Mouse (Mus musculus): ENCODE measurements around the gene Art4. TPM values are rescaled to one million over a fixed set of nuclear protein-coding genes. Genes with fewer than 3 reads are reported as not detected.
"Not testable (repeated sequence)": the region's sequence is repeated elsewhere in the genome, so short reads cannot be mapped to it uniquely, and the experiment has no call there.

Art4 gene
- polyA plus RNA-seq, 1 experiment from 2014 or later = 0.14 TPM

DNA sequence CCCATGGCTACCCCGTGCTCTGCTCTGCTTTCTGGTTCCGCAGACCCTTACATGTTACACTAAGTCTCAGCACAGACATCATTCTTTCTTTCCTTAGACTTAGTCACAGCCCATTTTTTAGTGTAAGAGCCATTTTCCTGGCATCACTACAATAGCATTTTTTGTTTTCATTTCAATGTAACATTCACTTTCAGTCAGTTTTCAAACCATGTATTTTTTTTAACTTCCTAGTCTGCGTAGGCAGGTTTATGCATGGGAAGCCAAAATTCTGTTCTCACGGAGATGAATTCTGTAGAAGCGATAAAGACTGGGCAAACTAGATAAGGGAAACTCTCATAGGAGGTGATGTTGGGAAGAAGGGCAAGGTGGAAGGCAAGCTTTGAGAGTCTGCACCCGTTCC lies 32.0 kb upstream of the Art4 start:
- 91% methylated on average over 6 of the region's 6 CpGs for WGBS
- no peak overlapping the region for H3K9ac ChIP-seq

DNA sequence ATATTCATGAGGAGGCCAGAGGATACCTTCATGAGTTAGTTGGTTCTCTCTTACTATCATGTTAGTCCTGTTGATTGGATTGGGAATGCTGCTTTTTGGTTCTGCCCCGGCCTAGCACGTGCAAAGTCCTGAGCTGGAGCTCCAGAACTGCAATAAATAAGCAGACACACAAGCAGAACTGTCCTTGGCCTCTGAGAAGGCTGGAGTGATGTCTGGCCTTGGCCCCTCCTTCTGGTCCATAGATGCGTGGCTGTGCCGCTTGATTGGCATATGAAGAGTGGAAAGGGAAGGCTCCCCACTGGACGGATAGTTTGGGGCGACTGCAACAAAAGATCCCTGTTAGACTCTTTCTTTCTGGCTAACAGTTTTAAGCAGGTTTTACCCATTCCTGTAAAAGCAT lies 31.5 kb upstream of the Art4 start:
- Histone ChIP-seq H3K4me2 (no peak overlapping the region), H3K9me3 (no peaks in the 10 kb centered on the region), H3K4me3 (no peak overlapping the region), H3K9ac (no peak overlapping the region), H3K27me3 (replicated peaks) (no peaks in the 10 kb centered on the region), H3K4me1 (no peaks in the 10 kb centered on the region), H3K27ac (no peak overlapping the region), H3K36me3 (replicated peaks) (no peaks in the 10 kb centered on the region)
- ATAC-seq (replicated peaks) = no peak
- WGBS = 85% methylated on average over 6 of the region's 6 CpGs

More for the DNA sequence above, 32.0 kb upstream of the Art4 start:
- Histone ChIP-seq H3K4me2 (no peak overlapping the region), H3K36me3 (replicated peaks) (no peaks in the 10 kb centered on the region), H3K4me1 (no peaks in the 10 kb centered on the region), H3K27me3 (replicated peaks) (no peaks in the 10 kb centered on the region), H3K27ac (no peak overlapping the region), H3K9me3 (no peaks in the 10 kb centered on the region), H3K4me3 (no peak overlapping the region)
- ATAC-seq (replicated peaks) = no peak

DNA sequence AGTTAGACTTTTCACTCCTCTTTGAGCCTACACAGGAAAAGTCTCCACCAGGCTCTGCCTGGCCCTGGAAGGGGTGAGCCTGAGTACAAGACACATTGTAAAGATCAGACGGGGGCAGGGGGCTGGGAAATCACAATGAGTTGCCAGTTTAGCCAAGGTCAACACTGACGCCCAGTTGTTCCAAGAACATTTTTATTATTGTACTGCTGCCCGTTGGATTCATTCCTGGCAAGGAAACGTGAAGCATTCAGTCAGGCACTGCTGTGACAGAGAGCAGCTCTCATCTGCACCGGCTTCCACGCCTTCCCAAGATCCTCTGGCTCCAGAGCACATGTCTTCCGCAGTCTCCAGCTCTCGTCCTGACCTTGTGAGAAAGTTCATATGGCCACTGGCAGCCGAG lies 30.3 kb upstream of the Art4 start:
- Histone ChIP-seq H3K4me1 (no peaks in the 10 kb centered on the region), H3K9ac (no peak overlapping the region), H3K36me3 (replicated peaks) (no peaks in the 10 kb centered on the region), H3K27me3 (replicated peaks) (no peaks in the 10 kb centered on the region), H3K4me3 (no peak overlapping the region), H3K27ac (no peak overlapping the region), H3K4me2 (no peak overlapping the region), H3K9me3 (no peaks in the 10 kb centered on the region)
- 81% methylated on average over 9 of the region's 9 CpGs for WGBS
- ATAC-seq (replicated peaks) = no peak

DNA sequence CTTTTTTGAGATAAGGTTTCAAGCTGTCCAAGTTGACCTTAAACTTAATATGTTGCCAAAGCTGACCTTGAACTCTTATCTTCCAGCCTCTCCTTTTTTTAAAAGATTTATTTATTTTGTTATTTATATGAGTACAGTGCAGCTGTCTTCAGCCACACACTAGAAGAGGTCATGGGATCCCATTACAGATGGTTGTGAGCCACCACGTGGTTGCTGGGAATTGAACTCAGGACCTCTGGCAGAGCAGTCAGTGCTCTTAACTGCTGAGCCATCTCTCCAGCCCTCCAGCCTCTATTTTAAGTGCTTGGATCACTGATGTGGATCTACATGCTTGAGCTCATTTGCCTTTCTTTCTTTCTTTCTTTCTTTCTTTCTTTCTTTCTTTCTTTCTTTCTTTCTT lies 27.2 kb upstream of the Art4 start:
- not testable (repeated sequence) for H3K36me3 ChIP-seq (replicated peaks); H3K27ac ChIP-seq; H3K9me3 ChIP-seq; H3K9ac ChIP-seq; H3K4me3 ChIP-seq; H3K27me3 ChIP-seq (replicated peaks); H3K4me1 ChIP-seq; ATAC-seq (replicated peaks); H3K4me2 ChIP-seq
- 52% methylated on average over 1 of the region's 1 CpGs for WGBS

DNA sequence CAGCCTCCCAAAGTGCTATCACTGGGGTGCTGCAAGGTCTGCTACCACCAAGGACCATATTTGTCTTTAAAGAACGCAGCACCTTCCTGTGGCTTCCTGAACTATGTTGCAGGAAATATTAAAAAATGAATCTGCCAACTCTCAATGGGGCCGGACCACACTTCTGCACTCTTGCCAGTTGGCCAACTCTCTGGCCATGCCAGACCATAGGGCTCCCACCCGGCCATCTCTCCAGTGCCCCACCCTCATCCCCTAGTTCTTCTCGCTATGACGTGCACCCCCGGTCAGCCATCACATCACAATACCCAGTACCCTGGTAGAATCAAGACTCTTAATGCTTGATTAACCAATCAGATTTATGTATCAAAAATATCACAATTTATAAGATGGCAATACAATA lies 26.4 kb upstream of the Art4 start:
- Histone ChIP-seq H3K36me3 (replicated peaks) (no peaks in the 10 kb centered on the region), H3K9me3 (no peaks in the 10 kb centered on the region), H3K4me3 (no peak overlapping the region), H3K9ac (no peak overlapping the region), H3K27ac (no peak overlapping the region), H3K4me1 (no peaks in the 10 kb centered on the region), H3K4me2 (no peak overlapping the region), H3K27me3 (replicated peaks) (no peaks in the 10 kb centered on the region)
- 93% methylated on average over 6 of the region's 6 CpGs for WGBS
- no peak for ATAC-seq (replicated peaks)

DNA sequence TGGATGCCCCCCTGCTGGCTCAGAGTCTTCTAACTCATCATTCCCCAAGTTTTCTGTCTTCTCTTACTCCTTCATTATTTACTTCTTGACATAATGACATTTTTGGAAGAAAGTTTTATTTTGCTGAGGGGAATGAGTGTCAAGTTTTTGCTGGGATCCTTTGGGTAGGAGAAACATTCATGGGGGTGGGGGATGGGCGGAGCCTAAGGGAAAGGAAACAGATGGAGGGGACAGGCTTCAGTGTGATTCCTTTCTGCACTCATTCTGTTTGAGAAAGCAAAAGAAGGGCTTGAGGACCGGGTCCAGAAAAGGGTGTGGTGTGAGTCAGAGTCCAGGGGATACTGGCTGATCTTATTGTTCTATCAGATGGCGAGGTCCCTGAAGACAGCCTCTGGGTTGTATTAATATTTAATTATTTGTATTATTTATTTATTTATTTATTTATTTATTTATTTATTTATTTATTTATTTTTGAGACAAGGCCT lies 25.9 kb upstream of the Art4 start:
- no peaks in the 10 kb centered on the region for H3K27me3 ChIP-seq (replicated peaks)
- no peak overlapping the region for H3K4me2 ChIP-seq
- H3K9me3 ChIP-seq = no peaks in the 10 kb centered on the region
- H3K4me1 ChIP-seq = no peaks in the 10 kb centered on the region
- ATAC-seq (replicated peaks) = no peak
- H3K4me3 ChIP-seq = no peak overlapping the region
- H3K27ac ChIP-seq = no peak overlapping the region
- no peak overlapping the region for H3K9ac ChIP-seq
- WGBS = 81% methylated on average over 3 of the region's 3 CpGs
- no peaks in the 10 kb centered on the region for H3K36me3 ChIP-seq (replicated peaks)

DNA sequence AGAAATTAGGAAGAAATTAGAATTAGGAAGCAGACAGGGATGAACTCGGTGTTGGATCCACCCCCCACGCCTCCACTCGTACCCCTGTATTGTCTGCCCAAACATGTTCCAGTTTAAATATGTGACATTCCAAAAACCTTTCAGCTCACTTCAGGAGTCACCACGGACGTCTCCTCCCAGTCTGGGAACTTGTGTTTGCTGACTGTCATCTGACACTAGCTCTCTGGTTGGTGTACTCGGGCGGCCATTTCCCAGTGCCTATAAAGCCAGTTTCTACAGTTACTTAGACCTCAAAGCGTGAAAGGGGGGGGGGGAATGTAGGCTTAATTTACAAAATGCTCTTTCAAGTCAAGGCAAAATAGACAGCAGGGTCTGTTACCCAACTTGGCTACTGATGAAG lies 24.1 kb upstream of the Art4 start:
- Histone ChIP-seq H3K9me3 (no peaks in the 10 kb centered on the region), H3K4me2 (no peak overlapping the region), H3K4me3 (no peak overlapping the region), H3K4me1 (no peaks in the 10 kb centered on the region), H3K27ac (no peak overlapping the region), H3K27me3 (replicated peaks) (no peaks in the 10 kb centered on the region), H3K36me3 (replicated peaks) (no peaks in the 10 kb centered on the region), H3K9ac (no peak overlapping the region)
- WGBS = 78% methylated on average over 8 of the region's 8 CpGs
- ATAC-seq (replicated peaks) = no peak

DNA sequence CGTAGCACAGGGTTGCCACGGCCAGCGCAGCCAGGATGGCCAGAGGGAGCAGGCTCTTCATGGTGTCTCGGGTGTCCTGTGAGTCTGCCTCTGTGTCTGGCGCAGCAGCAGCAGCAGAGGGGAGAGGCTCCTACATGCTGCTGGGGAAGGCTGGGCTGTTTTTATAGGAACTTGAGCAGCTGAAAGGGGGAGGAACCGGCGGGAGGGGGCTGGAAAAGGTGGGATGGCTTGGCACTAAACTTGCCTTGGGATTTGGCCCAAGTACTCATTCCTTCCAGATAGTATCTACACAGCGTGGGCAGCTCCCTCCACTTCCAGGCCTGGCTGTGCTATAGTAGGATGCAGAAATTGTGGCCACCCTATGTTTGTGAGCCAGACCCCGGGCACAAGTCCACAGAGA lies 18.1 kb upstream of the Art4 start, which contains the start of gene Mgp:
Mgp (minus strand) TSS at position 154 of the 400 bp plus-strand sequence.
- Histone ChIP-seq H3K4me3 (no peak within 1 kb of the TSS), H3K36me3 (replicated peaks) (no peaks in the 10 kb centered on the region), H3K27me3 (replicated peaks) (no peaks in the 10 kb centered on the region), H3K4me1 (no peaks in the 10 kb centered on the region; the same call in 1 of the 2 replicates), H3K9ac (no peak within 1 kb of the TSS), H3K4me2 (no peak within 1 kb of the TSS), H3K27ac (no peak within 1 kb of the TSS), H3K9me3 (no peaks in the 10 kb centered on the region)
- ATAC-seq (replicated peaks) = no peak
- 57% methylated on average over 9 of the region's 9 CpGs for WGBS

DNA sequence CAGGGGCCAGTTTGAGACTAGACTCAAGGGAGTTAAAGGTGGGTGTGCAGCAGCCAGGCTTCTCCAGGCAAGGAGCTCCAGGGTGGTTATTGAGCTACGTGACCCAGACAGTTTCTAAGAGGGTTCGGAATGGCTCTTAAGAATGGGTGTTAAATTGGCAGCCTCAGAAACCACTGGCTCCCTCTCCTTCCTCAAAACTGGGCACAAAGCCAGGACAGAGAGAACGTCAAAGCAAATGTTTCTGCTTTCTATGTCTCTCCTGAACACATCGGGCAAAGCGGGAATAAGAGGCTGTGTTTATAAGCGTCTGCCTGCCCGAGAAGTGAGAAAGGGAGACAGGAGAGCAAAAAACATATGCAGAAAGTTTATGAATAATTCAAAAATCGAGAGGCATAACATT lies 17.1 kb upstream of the Art4 start:
- no peaks in the 10 kb centered on the region for H3K27me3 ChIP-seq (replicated peaks)
- no peak overlapping the region for H3K27ac ChIP-seq
- H3K4me3 ChIP-seq = no peak overlapping the region
- no peaks in the 10 kb centered on the region; the same call in 1 of the 2 replicates for H3K4me1 ChIP-seq
- no peak for ATAC-seq (replicated peaks)
- H3K4me2 ChIP-seq = no peak overlapping the region
- 42% methylated on average over 8 of the region's 8 CpGs for WGBS
- no peak overlapping the region for H3K9ac ChIP-seq
- no peaks in the 10 kb centered on the region for H3K9me3 ChIP-seq
- no peaks in the 10 kb centered on the region for H3K36me3 ChIP-seq (replicated peaks)

DNA sequence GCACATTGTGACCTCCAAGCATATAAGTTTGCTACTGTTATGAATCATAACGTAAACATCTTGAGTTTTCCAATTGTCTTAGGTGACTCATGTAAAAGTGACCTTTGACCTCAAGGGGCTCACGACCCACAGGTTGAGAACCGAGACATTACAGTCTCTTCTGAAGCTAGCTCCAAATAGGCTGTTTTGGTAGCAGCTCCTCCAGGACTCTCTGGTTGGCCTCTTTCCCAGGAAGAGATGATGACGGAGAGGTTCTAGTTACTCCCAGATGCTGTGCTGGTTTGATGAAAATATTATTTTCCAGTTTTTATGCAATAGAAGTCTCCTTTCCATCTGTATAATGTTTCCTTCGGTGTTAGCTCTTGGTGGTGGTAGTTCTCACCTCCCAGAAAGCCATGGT lies 11.4 kb upstream of the Art4 start:
- H3K4me1 ChIP-seq = no peaks in the 10 kb centered on the region
- no peak overlapping the region for H3K27ac ChIP-seq
- no peak overlapping the region for H3K4me3 ChIP-seq
- no peak overlapping the region for H3K9ac ChIP-seq
- ATAC-seq (replicated peaks) = no peak
- no peaks in the 10 kb centered on the region for H3K9me3 ChIP-seq
- no peaks in the 10 kb centered on the region for H3K27me3 ChIP-seq (replicated peaks)
- WGBS = 85% methylated on average over 5 of the region's 5 CpGs
- H3K4me2 ChIP-seq = no peak overlapping the region
- no peaks in the 10 kb centered on the region for H3K36me3 ChIP-seq (replicated peaks)

DNA sequence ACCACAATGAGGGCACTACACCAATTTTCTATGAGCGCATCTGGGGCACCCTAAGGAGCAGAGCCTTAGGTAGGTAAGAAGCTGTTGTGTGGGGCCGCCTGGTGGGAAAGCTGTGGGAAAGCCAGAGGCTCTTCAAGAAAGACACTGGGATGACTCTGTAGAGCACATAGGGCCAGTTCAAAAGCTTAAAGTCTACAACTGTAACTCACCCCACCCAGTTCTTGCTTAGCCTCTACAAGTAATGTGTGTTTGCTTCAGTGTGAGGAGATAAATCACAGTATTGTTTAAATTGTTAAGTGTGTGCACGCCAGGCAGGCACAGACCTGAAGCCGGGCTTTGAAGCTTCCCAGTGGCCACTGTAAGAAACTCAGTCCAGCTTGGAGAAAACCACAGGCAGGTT lies 8.6 kb upstream of the Art4 start:
- H3K9me3 ChIP-seq = no peaks in the 10 kb centered on the region
- no peak for ATAC-seq (replicated peaks)
- H3K4me1 ChIP-seq = no peaks in the 10 kb centered on the region
- H3K36me3 ChIP-seq (replicated peaks) = no peaks in the 10 kb centered on the region
- H3K9ac ChIP-seq = no peak overlapping the region
- H3K4me3 ChIP-seq = no peak overlapping the region
- no peaks in the 10 kb centered on the region for H3K27me3 ChIP-seq (replicated peaks)
- WGBS = 83% methylated on average over 4 of the region's 4 CpGs
- H3K27ac ChIP-seq = no peak overlapping the region
- H3K4me2 ChIP-seq = no peak overlapping the region

DNA sequence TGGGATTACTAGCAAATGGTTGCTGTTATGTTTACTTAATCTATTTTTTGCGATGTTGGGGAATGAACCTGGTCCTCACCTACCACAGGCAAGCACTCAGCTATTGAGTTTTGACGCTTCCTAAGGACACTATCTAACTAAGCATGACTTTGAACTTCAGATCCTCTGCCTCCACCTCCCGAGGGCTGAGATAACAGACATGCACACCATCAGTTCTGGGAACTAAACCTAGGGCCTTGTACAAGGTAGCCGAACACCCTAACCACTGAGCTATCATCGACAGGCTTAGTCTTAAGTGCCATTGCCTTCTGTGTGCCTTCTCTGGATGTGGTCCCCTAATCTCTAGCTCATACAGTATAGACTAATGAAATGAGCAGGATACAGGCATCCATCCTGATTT lies 7.8 kb upstream of the Art4 start:
- H3K4me1 ChIP-seq = no peaks in the 10 kb centered on the region
- H3K4me3 ChIP-seq = no peak overlapping the region
- no peak overlapping the region for H3K4me2 ChIP-seq
- ATAC-seq (replicated peaks) = no peak
- WGBS = 92% methylated on average over 5 of the region's 5 CpGs
- no peak overlapping the region for H3K27ac ChIP-seq
- H3K9ac ChIP-seq = no peak overlapping the region
- no peaks in the 10 kb centered on the region for H3K27me3 ChIP-seq (replicated peaks)
- H3K9me3 ChIP-seq = no peaks in the 10 kb centered on the region
- no peaks in the 10 kb centered on the region for H3K36me3 ChIP-seq (replicated peaks)

DNA sequence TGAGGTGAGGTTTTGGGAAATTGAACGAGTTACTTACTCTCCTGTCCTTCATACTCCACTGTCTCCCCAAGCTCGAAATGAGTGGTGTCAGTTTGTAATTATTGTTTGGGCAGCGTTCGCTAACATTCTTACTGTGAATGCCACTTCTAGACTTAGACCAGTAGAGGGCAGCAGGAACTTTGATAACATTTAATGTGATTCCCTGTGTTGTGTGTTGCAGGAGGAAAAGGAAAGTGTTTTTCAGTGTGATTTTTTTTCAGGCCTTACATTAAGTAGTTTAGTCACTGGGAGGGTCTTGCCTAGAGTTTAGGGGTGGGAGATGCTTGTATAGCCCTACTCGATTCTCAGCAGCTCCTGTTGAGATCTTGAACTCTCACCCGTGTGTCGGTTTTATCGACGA lies 3.5 kb upstream of the Art4 start:
- H3K4me1 ChIP-seq = no peaks in the 10 kb centered on the region
- H3K4me3 ChIP-seq = no peak overlapping the region
- no peaks in the 10 kb centered on the region for H3K9me3 ChIP-seq
- H3K27ac ChIP-seq = no peak overlapping the region
- no peaks in the 10 kb centered on the region for H3K36me3 ChIP-seq (replicated peaks)
- no peak overlapping the region for H3K9ac ChIP-seq
- H3K4me2 ChIP-seq = no peak overlapping the region
- ATAC-seq (replicated peaks) = peak; percentile 43; the same call in 1 of the 2 replicates
- WGBS = 49% methylated on average over 9 of the region's 9 CpGs
- no peaks in the 10 kb centered on the region for H3K27me3 ChIP-seq (replicated peaks)

DNA sequence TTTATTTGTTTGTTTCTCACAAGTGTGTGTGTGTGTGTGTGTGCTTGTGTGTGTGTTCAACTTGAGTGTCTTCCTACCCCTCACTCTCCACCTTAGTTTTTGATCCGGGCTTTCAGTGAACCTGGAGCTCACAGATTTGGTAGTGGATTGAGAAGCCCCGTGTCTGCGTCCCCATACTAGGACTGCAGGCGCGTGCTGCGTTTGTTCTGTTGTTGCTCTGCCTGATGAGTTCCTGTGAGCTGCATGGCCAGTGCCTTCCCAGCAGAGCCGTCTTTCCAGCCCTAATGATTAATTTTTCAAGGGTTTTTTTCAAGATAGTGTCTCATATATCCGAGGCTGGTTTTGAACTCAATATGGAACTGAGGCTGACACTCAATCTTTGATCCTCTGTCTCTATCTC lies 887 bp upstream of the Art4 start:
- WGBS = 82% methylated on average over 8 of the region's 8 CpGs
- H3K4me2 ChIP-seq = no peak overlapping the region
- H3K36me3 ChIP-seq (replicated peaks) = no peaks in the 10 kb centered on the region
- H3K4me3 ChIP-seq = no peak overlapping the region
- H3K27ac ChIP-seq = no peak overlapping the region
- ATAC-seq (replicated peaks) = no peak
- no peaks in the 10 kb centered on the region for H3K4me1 ChIP-seq
- H3K9me3 ChIP-seq = no peaks in the 10 kb centered on the region
- H3K27me3 ChIP-seq (replicated peaks) = no peaks in the 10 kb centered on the region
- no peak overlapping the region for H3K9ac ChIP-seq
